Mouse (Mus musculus): ENCODE results near the gene Anks1. TPM values are rescaled to one million over a fixed set of nuclear protein-coding genes. Genes with fewer than 3 reads are reported as not detected.

Anks1 gene
- total and polyA plus RNA-seq, 3 experiments: 6.6 to 13.3 (median 9.6) TPM

DNA sequence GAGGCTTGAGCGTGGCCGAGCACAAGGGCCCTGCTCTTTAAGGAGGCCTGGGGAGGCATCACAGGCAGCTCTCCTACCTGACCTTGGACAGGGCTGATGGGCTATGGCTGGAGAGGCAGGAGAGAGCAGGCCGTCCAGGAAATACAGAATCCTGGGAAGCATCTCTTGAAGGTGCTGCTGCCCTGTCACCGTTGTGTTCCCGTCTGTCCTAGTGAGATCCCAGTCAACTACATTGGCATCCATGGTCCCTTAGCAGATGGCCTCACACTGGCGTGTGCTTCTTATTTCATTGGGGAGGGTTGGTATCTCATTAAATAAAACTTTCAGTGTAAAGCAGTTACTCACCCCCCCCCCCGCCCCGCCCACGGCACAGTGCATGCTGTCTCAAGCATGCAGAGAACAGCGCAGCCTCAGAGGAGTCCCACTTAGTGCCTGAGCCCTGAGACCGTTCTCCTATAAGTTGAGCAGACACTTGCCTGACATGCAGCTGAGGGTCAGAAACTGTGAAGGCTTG lies 57.5 kb downstream of the Anks1 start:
- Histone ChIP-seq H3K9me3 (replicated peaks) (no peaks in the 10 kb centered on the region), H3K4me1 (ENCODE audit: insufficient read depth, low read depth, low read length) (peaks cover 6% of the 10 kb centered on the region; the same call in 1 of the 2 replicates), H3K4me3 (ENCODE audit: low read depth, low read length) (no peak overlapping the region), H3K27me3 (ENCODE audit: insufficient read depth, low read length) (no peaks in the 10 kb centered on the region), H3K36me3 (replicated peaks) (peaks cover 6% of the 10 kb centered on the region)
- ATAC-seq (ENCODE audit: extremely low read depth, insufficient number of reproducible peaks, low FRiP score, poor library complexity, severe bottlenecking) (no peak), DNase-seq (ENCODE audit: low spot score) (no peak)
- TF ChIP-seq TAL1 (conservative IDR thresholded peaks at IDR 0.05; ENCODE audit: low read depth, low read length) (no peak), GATA2 (IDR thresholded peaks at IDR 0.05; ENCODE audit: borderline replicate concordance, low read depth, low read length) (no peak), CTCF (IDR thresholded peaks at IDR 0.05; ENCODE audit: low read depth, low read length) (no peak), GATA1 (IDR thresholded peaks at IDR 0.05; ENCODE audit: borderline replicate concordance, low read length) (no peak), POLR2AphosphoS5 (IDR thresholded peaks at IDR 0.05; ENCODE audit: insufficient replicate concordance, low read depth, low read length) (no peak)

DNA sequence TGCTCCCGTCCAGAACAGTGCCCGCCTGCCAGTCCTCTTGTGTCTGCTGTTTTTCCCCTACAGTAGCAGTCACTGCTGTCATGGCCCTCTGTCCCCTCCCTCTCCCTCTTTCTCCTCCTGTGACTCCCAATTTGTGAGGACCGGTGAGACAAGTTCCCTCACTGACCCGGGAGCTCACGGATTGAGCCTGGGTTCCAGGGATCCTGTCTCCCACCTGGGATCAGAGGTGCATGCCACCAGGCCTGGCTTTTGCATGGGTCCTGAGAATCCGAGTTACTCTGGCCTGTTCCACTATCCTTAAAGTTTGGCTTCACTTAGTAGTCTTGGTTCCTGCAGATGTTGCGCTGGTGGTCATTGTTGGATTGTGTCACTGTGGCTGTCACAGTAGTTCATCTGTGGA lies 58.4 kb downstream of the Anks1 start:
- no peak for DNase-seq (ENCODE audit: low spot score)
- H3K4me1 ChIP-seq (ENCODE audit: insufficient read depth, low read depth, low read length): peaks cover 6% of the 10 kb centered on the region; the same call in 1 of the 2 replicates
- no peak overlapping the region for H3K4me3 ChIP-seq (ENCODE audit: low read depth, low read length)
- H3K36me3 ChIP-seq (replicated peaks): peaks cover 3% of the 10 kb centered on the region
- no peaks in the 10 kb centered on the region for H3K9me3 ChIP-seq (replicated peaks)
- ATAC-seq (ENCODE audit: extremely low read depth, insufficient number of reproducible peaks, low FRiP score, poor library complexity, severe bottlenecking): no peak
- H3K27me3 ChIP-seq (ENCODE audit: insufficient read depth, low read length): no peaks in the 10 kb centered on the region
- no peak for TF ChIP-seq CTCF (IDR thresholded peaks at IDR 0.05; ENCODE audit: low read depth, low read length)
- no peak for TF ChIP-seq GATA2 (IDR thresholded peaks at IDR 0.05; ENCODE audit: borderline replicate concordance, low read depth, low read length)

DNA sequence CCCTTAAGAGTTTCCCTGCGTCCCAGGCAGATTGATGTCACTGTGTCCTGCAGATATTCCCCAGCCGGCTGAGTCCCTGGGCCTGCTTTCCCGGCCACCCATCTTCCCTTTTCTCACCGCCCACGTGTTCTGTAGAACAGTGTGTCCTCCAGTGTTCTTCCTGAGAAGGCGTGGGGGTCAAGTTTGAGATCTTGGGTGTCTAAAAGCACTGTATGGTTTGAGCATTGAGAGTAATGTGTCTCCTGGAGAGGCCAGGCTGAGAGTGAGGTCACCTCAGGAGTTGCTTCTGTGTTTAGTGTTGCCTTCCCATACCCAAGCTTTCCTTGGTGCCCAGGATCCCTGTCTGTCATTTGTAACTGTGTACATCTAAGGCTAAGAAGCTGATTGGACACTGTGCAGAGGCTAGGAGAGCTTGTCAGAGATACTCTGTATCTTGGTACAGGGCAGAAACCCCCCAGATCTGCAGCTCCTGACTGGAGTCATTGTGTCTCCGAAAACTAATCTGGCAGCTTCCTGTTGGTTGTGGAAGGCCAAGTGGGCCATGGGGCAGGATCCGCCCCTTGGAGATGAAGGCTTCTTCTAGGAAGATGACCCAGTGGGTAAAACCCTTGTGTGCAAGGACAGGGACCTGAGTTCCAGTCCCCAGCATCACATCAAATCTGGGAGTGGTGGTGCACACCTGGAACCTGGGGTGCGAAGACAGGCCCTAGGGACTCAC lies 59.1 kb downstream of the Anks1 start:
- ATAC-seq (ENCODE audit: extremely low read depth, insufficient number of reproducible peaks, low FRiP score, poor library complexity, severe bottlenecking) (no peak), DNase-seq (ENCODE audit: low spot score) (no peak)
- Histone ChIP-seq H3K9me3 (replicated peaks) (no peaks in the 10 kb centered on the region), H3K4me1 (ENCODE audit: insufficient read depth, low read depth, low read length) (peaks cover 5% of the 10 kb centered on the region; the same call in 1 of the 2 replicates), H3K27me3 (ENCODE audit: insufficient read depth, low read length) (no peaks in the 10 kb centered on the region), H3K4me3 (ENCODE audit: low read depth, low read length) (no peak overlapping the region), H3K36me3 (replicated peaks) (peaks cover 3% of the 10 kb centered on the region)
- TF ChIP-seq GATA1 (IDR thresholded peaks at IDR 0.05; ENCODE audit: borderline replicate concordance, low read length): no peak

DNA sequence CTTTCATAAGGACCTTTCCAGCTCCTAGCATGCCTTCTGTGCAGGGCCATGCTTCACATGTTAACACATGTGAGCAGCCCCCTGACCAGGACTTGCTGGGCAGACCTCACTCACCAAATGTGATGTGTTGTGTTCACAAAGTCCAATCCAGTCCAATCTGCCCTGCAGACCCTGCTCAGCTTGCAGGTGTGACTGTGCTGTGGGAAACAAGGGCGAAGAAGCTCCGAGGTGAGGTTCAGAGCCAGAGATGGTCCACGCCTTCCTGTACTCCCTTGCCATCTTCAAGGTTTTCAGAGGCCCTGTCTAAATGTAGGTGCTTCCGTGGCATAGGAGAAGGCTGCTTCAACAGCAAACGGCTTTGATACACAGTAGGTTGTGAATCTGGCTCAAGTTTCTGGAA lies 59.8 kb downstream of the Anks1 start:
- peaks cover 3% of the 10 kb centered on the region for H3K36me3 ChIP-seq (replicated peaks)
- DNase-seq (ENCODE audit: low spot score): no peak
- ATAC-seq (ENCODE audit: extremely low read depth, insufficient number of reproducible peaks, low FRiP score, poor library complexity, severe bottlenecking): no peak
- no peak overlapping the region for H3K4me3 ChIP-seq (ENCODE audit: low read depth, low read length)
- H3K9me3 ChIP-seq (replicated peaks): no peaks in the 10 kb centered on the region
- H3K27me3 ChIP-seq (ENCODE audit: insufficient read depth, low read length): no peaks in the 10 kb centered on the region
- peaks cover 2% of the 10 kb centered on the region; the same call in 1 of the 2 replicates for H3K4me1 ChIP-seq (ENCODE audit: insufficient read depth, low read depth, low read length)
- TF ChIP-seq POLR2AphosphoS5 (IDR thresholded peaks at IDR 0.05; ENCODE audit: insufficient replicate concordance, low read depth, low read length): no peak
- TF ChIP-seq CTCF (IDR thresholded peaks at IDR 0.05; ENCODE audit: low read depth, low read length): no peak
- no peak for TF ChIP-seq GATA1 (IDR thresholded peaks at IDR 0.05; ENCODE audit: borderline replicate concordance, low read length)

DNA sequence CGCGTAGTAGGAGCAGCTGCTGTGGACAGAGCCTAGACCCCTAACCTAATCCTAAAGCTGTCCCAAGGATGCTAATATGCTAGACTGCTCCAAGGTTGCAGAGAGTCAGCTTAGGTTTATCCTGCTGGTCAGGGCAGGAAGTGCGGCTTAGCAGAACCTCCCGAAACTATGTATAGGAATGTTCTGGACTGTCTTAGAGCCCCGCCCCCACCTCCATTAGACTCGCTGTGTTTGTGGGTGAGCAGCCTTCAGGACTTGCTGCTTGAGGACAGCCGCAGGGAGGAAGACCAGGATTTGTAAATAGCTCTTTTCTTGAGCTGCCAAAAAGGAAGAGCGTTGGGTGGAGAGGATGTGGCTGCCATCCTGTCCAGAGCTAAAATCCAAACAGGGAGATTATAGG lies 60.3 kb downstream of the Anks1 start:
- peaks cover 6% of the 10 kb centered on the region for H3K36me3 ChIP-seq (replicated peaks)
- ATAC-seq (ENCODE audit: extremely low read depth, insufficient number of reproducible peaks, low FRiP score, poor library complexity, severe bottlenecking): no peak
- no peaks in the 10 kb centered on the region for H3K9me3 ChIP-seq (replicated peaks)
- TF ChIP-seq CTCF (IDR thresholded peaks at IDR 0.05; ENCODE audit: low read depth, low read length) (no peak; the same call in 1 of the 2 replicates), TAL1 (conservative IDR thresholded peaks at IDR 0.05; ENCODE audit: low read depth, low read length) (no peak), GATA2 (IDR thresholded peaks at IDR 0.05; ENCODE audit: borderline replicate concordance, low read depth, low read length) (no peak), GATA1 (IDR thresholded peaks at IDR 0.05; ENCODE audit: borderline replicate concordance, low read length) (no peak), POLR2AphosphoS5 (IDR thresholded peaks at IDR 0.05; ENCODE audit: insufficient replicate concordance, low read depth, low read length) (no peak)
- no peaks in the 10 kb centered on the region for H3K27me3 ChIP-seq (ENCODE audit: insufficient read depth, low read length)
- no peak overlapping the region for H3K4me3 ChIP-seq (ENCODE audit: low read depth, low read length)
- no peaks in the 10 kb centered on the region for H3K4me1 ChIP-seq (ENCODE audit: insufficient read depth, low read depth, low read length)
- DNase-seq (ENCODE audit: low spot score): no peak

DNA sequence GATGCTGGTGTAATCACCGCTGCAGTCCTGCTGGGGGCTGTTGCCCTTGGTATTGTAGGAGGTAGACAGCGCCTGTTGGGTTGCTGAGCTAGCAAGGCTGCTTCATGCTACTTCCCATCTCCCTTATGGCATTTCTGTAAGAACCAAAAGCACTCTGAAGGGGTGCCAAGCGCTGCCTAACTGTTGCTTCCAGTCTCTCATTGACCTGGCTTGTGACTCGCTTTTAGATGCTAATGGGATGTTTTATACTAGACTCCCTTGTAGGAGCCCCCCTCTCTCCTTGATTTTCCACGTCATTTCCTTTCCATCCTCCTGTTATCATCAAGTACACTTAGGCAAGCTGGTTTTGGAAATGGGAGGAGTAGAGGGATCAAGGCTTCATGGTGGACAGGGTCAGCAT lies 60.8 kb downstream of the Anks1 start:
- Histone ChIP-seq H3K27me3 (ENCODE audit: insufficient read depth, low read length) (no peaks in the 10 kb centered on the region), H3K9me3 (replicated peaks) (no peaks in the 10 kb centered on the region), H3K36me3 (replicated peaks) (peaks cover 10% of the 10 kb centered on the region), H3K4me3 (ENCODE audit: low read depth, low read length) (no peak overlapping the region), H3K4me1 (ENCODE audit: insufficient read depth, low read depth, low read length) (no peaks in the 10 kb centered on the region)
- DNase-seq (ENCODE audit: low spot score): no peak
- ATAC-seq (ENCODE audit: extremely low read depth, insufficient number of reproducible peaks, low FRiP score, poor library complexity, severe bottlenecking): no peak
- TF ChIP-seq GATA1 (IDR thresholded peaks at IDR 0.05; ENCODE audit: borderline replicate concordance, low read length) (no peak), POLR2AphosphoS5 (IDR thresholded peaks at IDR 0.05; ENCODE audit: insufficient replicate concordance, low read depth, low read length) (no peak), TAL1 (conservative IDR thresholded peaks at IDR 0.05; ENCODE audit: low read depth, low read length) (no peak), GATA2 (IDR thresholded peaks at IDR 0.05; ENCODE audit: borderline replicate concordance, low read depth, low read length) (no peak), CTCF (IDR thresholded peaks at IDR 0.05; ENCODE audit: low read depth, low read length) (no peak)
